Mouse (Mus musculus) hindbrain, embryonic 12.5 days (tissue): ENCODE measurements around the gene Lsm3. TPM values are rescaled to one million over a fixed set of nuclear protein-coding genes. Genes with fewer than 3 reads are reported as not detected.
"Not testable (repeated sequence)": the region's sequence is repeated elsewhere in the genome, so short reads cannot be mapped to it uniquely, and the experiment has no call there.

Experiments
- ATAC-seq: fragments of 200-750 bp; cut with Nextera tagmentation; 2 replicates; pipeline ENCODE4 v1.8.0; 2017; ENCODE audit warnings: moderate TSS enrichment; ENCODE audit not compliant: low FRiP score
- H3K27ac ChIP-seq: fragments of 300-500 bp; sonication (generic); 2 replicates; pipeline ENCODE4 v1.5.1; 2016; ENCODE audit warnings: mild to moderate bottlenecking
- H3K27me3 ChIP-seq: fragments of 300-500 bp; sonication (generic); 2 replicates; pipeline ENCODE4 v1.6.1; 2016; ENCODE audit warnings: mild to moderate bottlenecking
- H3K36me3 ChIP-seq: fragments of 300-500 bp; sonication (generic); 2 replicates; pipeline ENCODE4 v1.6.1; 2016; ENCODE audit warnings: mild to moderate bottlenecking
- H3K4me1 ChIP-seq: fragments of 300-500 bp; sonication (generic); 2 replicates; pipeline ENCODE4 v1.6.1; 2016
- H3K4me2 ChIP-seq: fragments of 300-500 bp; sonication (generic); replicated peaks from 2 replicates; pipeline ENCODE4 v1.6.1; 2016; ENCODE audit warnings: mild to moderate bottlenecking
- H3K4me3 ChIP-seq: fragments of 300-500 bp; sonication (generic); 2 replicates; pipeline ENCODE4 v1.5.1; 2016; ENCODE audit warnings: mild to moderate bottlenecking
- H3K9ac ChIP-seq: fragments of 300-500 bp; sonication (generic); 2 replicates; pipeline ENCODE4 v1.6.1; 2016; ENCODE audit warnings: mild to moderate bottlenecking, moderate library complexity
- H3K9me3 ChIP-seq: fragments of 300-500 bp; sonication (generic); replicated peaks from 2 replicates; pipeline ENCODE4 v1.6.1; 2016; ENCODE audit warnings: mild to moderate bottlenecking
- WGBS: fragments of 180-500 bp; shearing (Covaris S2); methylation state at CpG from one replicate; pipeline ENCODE4 v1.1.7; 2016; 5-methylcytosine and 5-hydroxymethylcytosine counted together
- polyA plus RNA-seq: library from polyadenylated mRNA; unstranded; fragments of >200 nt; fragmentation: Nextera tagmentation; extraction: Ambion mirVana; gene quantifications from 2 replicates; pipeline ENCODE4 v1.2.1, GENCODE M21; 2016

Gene Lsm3
- polyA plus RNA-seq = 185 and 194 TPM in 2 replicates

DNA sequence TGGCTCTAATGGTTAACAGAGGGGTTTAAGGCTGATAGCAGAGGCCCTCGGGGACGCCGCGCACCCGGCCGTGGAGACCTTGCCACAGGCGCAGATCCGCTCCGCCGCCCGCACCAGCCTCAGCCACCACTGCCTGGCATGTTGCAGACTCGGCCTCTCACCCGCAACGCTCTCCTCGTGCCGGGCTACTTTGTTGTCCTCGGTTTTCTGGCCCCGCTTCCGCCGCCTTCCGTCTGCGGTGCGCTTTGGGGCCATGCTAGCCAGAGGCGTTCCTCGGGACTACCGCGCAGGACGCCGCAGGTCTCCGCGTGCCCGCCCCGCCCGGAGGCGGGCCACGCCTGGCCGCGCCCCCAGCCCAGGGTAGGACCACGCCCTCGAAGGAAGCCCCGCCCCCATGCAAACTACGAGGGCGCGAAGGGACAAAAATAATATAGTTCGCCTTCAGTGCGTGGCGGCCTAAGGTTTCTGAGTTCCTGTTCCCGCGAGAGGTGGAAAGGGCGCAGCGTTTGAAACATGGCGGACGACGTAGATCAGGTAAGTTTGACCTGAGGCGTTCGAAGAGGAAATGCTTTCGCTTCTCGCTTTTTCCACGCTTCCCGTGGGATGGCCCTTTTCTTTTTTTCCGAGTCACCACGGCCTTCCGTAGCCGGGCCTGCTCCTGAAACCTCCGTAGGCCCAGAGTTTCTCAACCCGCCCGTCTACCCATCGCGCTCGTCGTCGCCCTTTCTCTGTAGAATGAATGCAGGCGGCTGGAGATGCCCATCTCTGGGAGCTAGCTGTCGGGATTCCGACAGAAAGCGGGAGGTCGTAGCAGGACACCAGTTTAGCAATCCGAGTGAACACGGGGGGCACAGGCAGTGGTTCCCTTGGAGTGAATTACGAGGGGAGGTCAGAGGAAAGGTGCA is at the start of gene Lsm3, which contains the start of gene Xpc:
Lsm3 (plus strand) TSS at position 384 of the 905 bp plus-strand sequence.
Xpc (minus strand) TSS at position 344 of the 905 bp plus-strand sequence.
- Histone ChIP-seq H3K36me3 (peaks cover 26% of the 10 kb centered on the region), H3K9me3 (no peaks in the 10 kb centered on the region), H3K27ac (peak within 1 kb of the TSS; percentile 70), H3K27me3 (no peaks in the 10 kb centered on the region), H3K4me1 (peaks cover 23% of the 10 kb centered on the region), H3K9ac (peak within 1 kb of the TSS; percentile 89), H3K4me3 (peak within 1 kb of the TSS; percentile 79), H3K4me2 (peak within 1 kb of the TSS; percentile 83)
- under 1% methylated on average over 80 of the region's 80 CpGs for WGBS
- peak; percentile 97 for ATAC-seq

DNA sequence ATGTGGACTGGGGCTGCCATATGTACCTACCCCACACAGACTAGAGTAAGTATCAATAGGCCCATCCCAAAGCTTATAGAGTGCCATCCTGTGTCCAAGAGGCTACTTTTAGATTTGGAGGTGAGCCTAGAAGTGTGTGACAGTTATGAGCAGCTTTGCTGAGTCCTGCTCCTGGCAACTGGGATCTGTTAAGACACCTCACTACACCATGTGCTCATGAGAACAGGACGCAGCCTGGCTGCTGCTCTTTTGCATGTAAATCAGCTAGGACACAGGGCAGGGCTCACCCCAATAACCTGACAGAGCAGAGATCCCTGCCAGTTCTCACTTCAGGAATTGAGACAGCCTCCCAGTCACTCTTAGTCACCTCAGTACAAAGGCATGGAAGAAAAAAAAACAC is 48.6 kb upstream of the Lsm3 start:
- ATAC-seq = no peak
- H3K27ac ChIP-seq = no peak overlapping the region
- H3K27me3 ChIP-seq = no peaks in the 10 kb centered on the region
- no peak overlapping the region for H3K9ac ChIP-seq
- 81% methylated on average over 1 of the region's 1 CpGs for WGBS
- H3K4me1 ChIP-seq = peaks cover 6% of the 10 kb centered on the region
- H3K9me3 ChIP-seq = no peaks in the 10 kb centered on the region
- no peak overlapping the region for H3K4me3 ChIP-seq
- H3K4me2 ChIP-seq = no peak overlapping the region
- peaks cover 50% of the 10 kb centered on the region for H3K36me3 ChIP-seq

DNA sequence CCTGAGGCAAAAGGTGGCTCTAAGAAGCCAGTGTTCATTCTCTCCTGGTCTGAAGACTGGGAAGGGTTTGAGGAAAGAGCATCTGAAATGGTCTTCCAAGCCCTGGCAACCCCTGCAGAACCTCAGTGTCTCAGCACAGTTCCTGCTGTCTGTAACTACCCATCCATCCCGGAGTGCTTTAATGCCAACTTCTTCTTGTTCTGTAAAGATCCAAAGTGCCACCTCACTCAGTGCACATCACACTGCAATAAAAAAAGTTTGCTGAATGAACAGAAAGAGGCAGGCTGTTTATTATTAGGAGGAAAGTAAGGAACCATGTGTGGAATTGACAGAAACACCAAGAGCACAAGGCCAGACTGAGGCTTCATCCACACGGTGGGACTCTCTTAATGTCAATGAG is 45.0 kb upstream of the Lsm3 start:
- no peak overlapping the region for H3K9ac ChIP-seq
- H3K4me3 ChIP-seq = no peak overlapping the region
- H3K9me3 ChIP-seq = no peaks in the 10 kb centered on the region
- H3K4me1 ChIP-seq = peaks cover 27% of the 10 kb centered on the region
- H3K36me3 ChIP-seq = peaks cover 20% of the 10 kb centered on the region
- ATAC-seq = no peak
- H3K27me3 ChIP-seq = no peaks in the 10 kb centered on the region
- H3K4me2 ChIP-seq = no peak overlapping the region
- 93% methylated on average over 2 of the region's 2 CpGs for WGBS
- no peak overlapping the region for H3K27ac ChIP-seq

DNA sequence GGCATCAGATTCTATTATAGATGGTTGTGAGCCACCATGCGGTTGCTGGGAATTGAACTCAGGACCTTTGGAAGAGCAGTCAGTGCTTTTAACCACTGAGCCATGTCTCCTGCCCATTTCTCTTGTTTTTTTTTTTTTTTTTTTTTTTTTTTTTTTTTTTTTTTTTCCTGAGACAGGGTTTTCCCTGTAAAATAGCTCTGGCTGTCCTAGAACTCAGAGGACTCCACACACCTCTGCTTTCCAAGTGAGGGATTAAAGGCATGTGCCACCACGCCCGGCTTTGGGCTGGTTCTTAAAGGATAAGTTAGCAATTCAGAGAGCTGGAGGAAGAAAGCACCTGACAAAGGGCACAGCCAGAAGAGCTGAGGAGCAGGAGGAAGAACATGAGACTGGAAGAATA is 44.3 kb upstream of the Lsm3 start:
- H3K4me1 ChIP-seq = peaks cover 27% of the 10 kb centered on the region
- not testable (repeated sequence) for H3K4me2 ChIP-seq, H3K4me3 ChIP-seq, ATAC-seq, H3K27me3 ChIP-seq, H3K27ac ChIP-seq, H3K9ac ChIP-seq, H3K9me3 ChIP-seq
- peaks cover 13% of the 10 kb centered on the region for H3K36me3 ChIP-seq
- 89% methylated on average over 3 of the region's 3 CpGs for WGBS

DNA sequence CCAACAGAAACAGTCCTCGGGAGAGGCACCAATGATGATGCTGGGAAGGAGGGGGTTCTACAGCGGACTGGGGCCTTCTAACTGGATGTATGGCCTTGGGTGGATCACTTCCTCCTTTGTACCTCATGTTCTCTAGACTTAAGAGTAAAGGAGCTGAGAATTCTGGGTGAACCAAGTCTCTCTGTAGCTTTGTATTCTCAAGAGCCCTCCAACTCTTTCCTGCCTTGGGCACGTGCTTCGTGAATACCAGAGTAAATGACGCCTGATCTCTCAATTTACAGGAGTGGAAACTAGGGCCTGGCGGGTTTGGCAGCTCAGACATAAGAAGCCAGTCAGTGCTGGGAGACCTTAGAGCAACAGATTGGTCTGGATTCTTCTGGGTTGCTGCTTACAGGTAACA is 43.4 kb upstream of the Lsm3 start:
- peaks cover 6% of the 10 kb centered on the region for H3K36me3 ChIP-seq
- H3K27ac ChIP-seq = no peak overlapping the region
- peaks cover 27% of the 10 kb centered on the region for H3K4me1 ChIP-seq
- H3K27me3 ChIP-seq = no peaks in the 10 kb centered on the region
- H3K4me3 ChIP-seq = peak overlapping the region; percentile 79
- H3K9me3 ChIP-seq = no peaks in the 10 kb centered on the region
- H3K9ac ChIP-seq = peak overlapping the region; percentile 74
- no peak for ATAC-seq
- peak overlapping the region; percentile 63 for H3K4me2 ChIP-seq
- WGBS = 36% methylated on average over 6 of the region's 6 CpGs

DNA sequence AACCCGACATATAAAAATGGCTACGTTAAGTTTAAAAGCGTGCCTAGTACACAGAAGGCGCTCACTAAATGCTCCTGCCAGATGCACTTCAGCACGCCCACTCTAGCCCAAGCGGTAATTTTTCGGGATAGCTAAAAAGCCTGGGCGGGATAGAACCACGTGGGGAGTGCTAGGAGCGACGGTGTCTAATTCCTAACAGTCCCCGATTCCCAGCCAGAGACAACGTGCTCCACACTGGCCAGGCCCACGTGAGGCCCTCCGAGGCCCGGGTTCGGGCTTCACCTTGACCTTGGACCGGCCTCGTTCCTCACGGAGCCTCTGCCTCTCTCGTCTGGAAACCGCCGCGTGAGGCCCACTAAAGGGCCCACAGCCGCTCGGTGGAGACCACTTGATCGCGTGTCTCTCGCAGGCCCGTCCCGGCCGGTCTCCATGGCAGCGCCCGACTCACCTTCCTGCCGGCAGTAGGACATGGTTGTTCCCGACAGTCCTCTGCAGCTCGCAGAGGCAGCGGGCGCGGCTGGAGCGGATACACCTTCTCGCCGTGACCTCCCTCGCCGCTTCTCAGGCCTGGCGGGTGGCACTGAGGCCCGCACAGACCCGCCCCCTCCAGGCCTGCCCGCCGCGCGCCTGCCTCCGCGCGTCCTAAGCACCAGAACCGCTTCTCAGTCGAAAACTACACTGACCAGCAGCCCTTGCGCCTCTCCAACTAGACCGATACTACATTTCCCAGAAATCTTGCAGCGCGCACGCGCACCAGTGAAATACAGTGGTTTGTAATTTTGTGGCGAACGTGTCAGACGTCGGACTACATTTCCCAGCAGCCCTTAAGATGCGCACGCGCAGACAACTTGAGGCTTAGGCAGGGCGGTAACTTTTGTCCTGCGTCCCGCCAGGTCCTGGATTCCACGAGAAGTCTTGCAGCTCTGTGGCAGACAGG is 42.6 kb upstream of the Lsm3 start, which contains the start of the genes Chchd4 and Tmem43:
Chchd4 (minus strand) TSS at position 679 of the 937 bp plus-strand sequence.
Tmem43 (plus strand) TSS at position 836 of the 937 bp plus-strand sequence.
- H3K9me3 ChIP-seq = no peaks in the 10 kb centered on the region
- peak within 1 kb of the TSS; percentile 87 for H3K4me2 ChIP-seq
- ATAC-seq = peak; percentile 96
- under 1% methylated on average over 74 of the region's 74 CpGs for WGBS
- H3K4me3 ChIP-seq = peak within 1 kb of the TSS; percentile 79
- H3K4me1 ChIP-seq = peaks cover 27% of the 10 kb centered on the region
- peak within 1 kb of the TSS; percentile 74 for H3K27ac ChIP-seq
- peaks cover 11% of the 10 kb centered on the region for H3K36me3 ChIP-seq
- peak within 1 kb of the TSS; percentile 76 for H3K9ac ChIP-seq
- H3K27me3 ChIP-seq = no peaks in the 10 kb centered on the region

DNA sequence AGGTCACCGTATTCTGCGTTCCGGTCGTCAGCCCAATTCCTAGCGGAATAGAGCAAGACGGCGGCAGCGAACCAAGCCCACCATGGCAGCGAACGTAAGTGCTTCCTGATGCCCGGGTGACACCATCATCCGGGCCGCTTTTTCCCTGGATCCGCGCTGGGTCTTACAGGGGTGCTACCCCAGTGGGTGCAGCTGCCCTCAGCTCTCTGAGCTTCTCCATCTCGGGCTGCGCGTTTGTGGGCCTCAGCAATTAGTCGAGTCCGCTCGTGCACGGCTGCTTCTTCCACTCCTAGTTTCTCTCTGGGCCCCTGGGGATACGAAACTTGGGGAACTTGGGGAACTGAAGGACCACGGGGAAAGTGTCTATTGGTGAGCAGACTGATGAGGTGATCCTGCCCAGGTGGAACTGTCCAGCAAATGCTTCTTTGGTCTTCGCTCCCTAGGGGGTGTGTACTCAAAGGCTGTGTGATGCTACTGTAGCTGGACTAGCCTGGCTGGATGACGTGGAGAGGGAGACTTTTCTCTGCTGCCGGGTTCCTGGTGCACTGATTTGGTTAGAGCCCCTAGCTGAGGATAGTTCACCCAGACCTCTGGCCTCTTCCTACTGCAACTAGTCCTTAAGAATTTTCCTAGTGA is 41.8 kb upstream of the Lsm3 start:
- Histone ChIP-seq H3K4me2 (peak overlapping the region; percentile 87), H3K36me3 (peaks cover 18% of the 10 kb centered on the region), H3K4me3 (peak overlapping the region; percentile 79), H3K27me3 (no peaks in the 10 kb centered on the region), H3K4me1 (peaks cover 27% of the 10 kb centered on the region), H3K9ac (peak overlapping the region; percentile 76), H3K9me3 (no peaks in the 10 kb centered on the region), H3K27ac (peak overlapping the region; percentile 37; the same call in 1 of the 2 replicates)
- WGBS = under 1% methylated on average over 27 of the region's 27 CpGs
- ATAC-seq = peak; percentile 55

DNA sequence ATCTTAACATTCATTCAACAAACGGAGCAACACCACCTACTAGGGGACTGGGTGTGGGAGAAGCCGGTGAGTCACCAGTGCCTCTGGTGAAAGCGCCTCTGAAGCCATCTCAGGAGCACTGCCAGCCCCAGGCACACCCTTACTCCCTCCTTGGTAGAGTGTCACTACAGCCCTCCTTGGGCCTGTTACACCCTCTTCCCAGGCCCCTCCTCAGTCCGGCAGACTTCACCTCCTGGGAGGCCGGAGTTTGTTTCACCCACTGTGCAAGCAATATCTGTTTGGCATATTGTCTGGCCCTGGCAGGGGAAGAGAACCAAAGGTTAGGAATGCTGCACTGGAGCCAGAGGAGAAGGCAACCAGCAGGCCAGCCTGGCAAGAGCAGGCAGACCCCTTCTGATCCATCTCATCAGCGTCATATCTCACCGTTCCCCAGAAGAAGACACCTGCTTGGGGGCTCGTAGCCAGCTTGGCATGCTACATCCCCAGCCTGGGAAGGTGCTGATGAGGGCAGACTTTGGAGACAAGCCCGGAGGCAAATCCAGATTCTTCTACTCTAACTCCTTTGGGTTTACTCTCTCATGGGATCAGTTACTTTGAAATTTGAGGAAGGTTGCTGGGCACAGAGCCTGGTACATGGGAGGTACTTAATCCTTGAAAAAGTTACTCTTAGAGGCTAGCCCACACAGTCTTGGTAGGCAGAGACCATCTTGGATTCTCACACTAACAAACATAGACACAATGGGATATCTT is 41.1 kb upstream of the Lsm3 start:
- H3K9ac ChIP-seq = peak overlapping the region; percentile 76
- no peak for ATAC-seq
- peak overlapping the region; percentile 79 for H3K4me3 ChIP-seq
- no peaks in the 10 kb centered on the region for H3K27me3 ChIP-seq
- H3K4me1 ChIP-seq = peaks cover 27% of the 10 kb centered on the region
- H3K9me3 ChIP-seq = no peaks in the 10 kb centered on the region
- peak overlapping the region; percentile 87 for H3K4me2 ChIP-seq
- peaks cover 25% of the 10 kb centered on the region for H3K36me3 ChIP-seq
- H3K27ac ChIP-seq = no peak overlapping the region
- WGBS = 59% methylated on average over 9 of the region's 9 CpGs

DNA sequence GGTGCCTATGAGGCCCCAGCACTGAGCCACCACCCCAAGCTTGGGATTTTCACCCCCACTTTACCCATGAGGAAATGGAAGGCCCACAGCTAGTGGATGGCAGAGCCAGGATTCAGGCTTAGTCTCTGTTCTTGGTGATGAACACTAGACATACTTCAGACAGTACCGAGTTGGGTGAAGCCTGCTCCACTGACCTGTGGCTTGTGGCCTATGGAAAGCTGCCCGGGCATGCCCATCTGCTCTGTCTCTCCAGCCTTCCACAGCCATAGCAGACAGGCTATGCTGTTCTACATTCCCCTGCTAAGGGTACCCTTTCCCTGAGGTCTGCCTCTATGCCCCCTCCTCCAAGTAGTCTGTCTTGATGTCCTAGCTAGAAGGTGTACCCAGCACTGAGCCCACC is 39.2 kb upstream of the Lsm3 start:
- no peak overlapping the region for H3K27ac ChIP-seq
- no peaks in the 10 kb centered on the region for H3K9me3 ChIP-seq
- H3K27me3 ChIP-seq = no peaks in the 10 kb centered on the region
- H3K4me3 ChIP-seq = no peak overlapping the region
- WGBS = 93% methylated on average over 2 of the region's 2 CpGs
- ATAC-seq = no peak
- H3K36me3 ChIP-seq = peaks cover 45% of the 10 kb centered on the region
- H3K9ac ChIP-seq = no peak overlapping the region
- H3K4me2 ChIP-seq = no peak overlapping the region
- peaks cover 27% of the 10 kb centered on the region for H3K4me1 ChIP-seq

DNA sequence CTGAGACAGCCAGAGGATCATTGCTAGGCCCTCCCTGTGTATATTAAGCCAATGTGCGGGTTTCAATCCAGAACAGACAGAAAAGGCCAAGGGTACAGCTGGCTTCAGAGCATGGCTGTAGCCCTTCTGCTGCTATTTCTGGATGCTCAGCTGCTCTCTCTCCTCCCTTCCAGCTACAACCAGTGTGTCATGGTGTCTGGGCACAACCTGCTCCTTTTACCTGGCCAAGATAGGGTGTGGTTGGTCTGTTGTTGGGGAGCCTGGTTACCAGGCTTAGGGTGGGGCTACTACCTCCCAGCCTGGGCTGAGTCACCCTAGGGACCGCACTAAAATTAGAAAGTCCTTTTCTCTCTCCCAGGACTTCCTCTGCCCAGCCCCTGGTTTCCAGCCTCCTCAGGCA is 32.4 kb upstream of the Lsm3 start:
- no peak overlapping the region for H3K4me2 ChIP-seq
- no peaks in the 10 kb centered on the region for H3K4me1 ChIP-seq
- H3K27ac ChIP-seq = no peak overlapping the region
- no peaks in the 10 kb centered on the region for H3K27me3 ChIP-seq
- H3K9me3 ChIP-seq = no peaks in the 10 kb centered on the region
- no peak for ATAC-seq
- no peak overlapping the region for H3K9ac ChIP-seq
- no peak overlapping the region for H3K4me3 ChIP-seq
- WGBS = 92% methylated on average over 2 of the region's 2 CpGs
- peaks cover 98% of the 10 kb centered on the region for H3K36me3 ChIP-seq

DNA sequence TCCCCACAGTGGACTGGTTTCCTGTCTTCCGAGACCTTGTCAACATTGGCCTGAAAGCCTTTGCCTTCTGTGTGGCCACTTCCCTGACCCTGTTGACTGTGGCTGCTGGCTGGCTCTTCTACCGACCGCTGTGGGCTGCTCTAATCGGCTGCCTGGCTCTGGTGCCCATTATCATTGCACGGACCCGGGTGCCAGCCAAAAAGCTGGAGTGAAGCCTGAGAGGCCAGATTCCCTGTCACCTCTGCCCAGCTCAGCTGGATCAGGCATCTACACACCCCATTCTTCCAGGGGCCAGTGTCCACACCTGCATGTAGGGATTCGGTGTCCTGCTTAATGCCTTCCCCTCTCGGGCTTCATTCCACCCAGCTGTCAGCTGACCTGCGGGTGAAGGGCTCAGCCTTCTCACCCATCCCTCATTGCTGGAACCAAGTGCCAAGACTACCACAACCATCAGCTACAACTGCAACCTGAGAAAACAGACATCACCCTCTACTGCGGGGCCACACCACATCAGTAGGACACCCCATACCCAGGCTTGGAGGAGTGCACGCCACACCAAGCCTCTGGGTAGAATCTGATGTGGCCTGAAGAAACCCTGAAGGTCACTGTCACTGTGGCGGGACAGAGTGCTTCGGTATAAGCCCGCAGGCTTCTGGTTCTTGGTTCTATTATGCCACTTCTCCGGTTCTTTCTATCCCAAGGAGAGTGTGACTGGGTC is 28.8 kb upstream of the Lsm3 start:
- Histone ChIP-seq H3K4me3 (no peak overlapping the region), H3K9ac (no peak overlapping the region), H3K36me3 (peaks cover 96% of the 10 kb centered on the region), H3K27me3 (no peaks in the 10 kb centered on the region), H3K9me3 (no peaks in the 10 kb centered on the region), H3K4me1 (no peaks in the 10 kb centered on the region), H3K27ac (no peak overlapping the region), H3K4me2 (no peak overlapping the region)
- ATAC-seq = no peak
- WGBS = 92% methylated on average over 15 of the region's 15 CpGs
